In genomic region chr3:146653692-146654091, GRCm38 (mm10) we compare ENCODE assay signal across 18 mouse cellular contexts. TPM values are rescaled to one million over a fixed set of nuclear protein-coding genes. Genes with fewer than 3 reads are reported as not detected.
DNase-seq lines count a peak whose midpoint lies in the region; ATAC-seq lines count a peak whose summit lies in the region.
"Had no signal": no experiment of that assay in that cellular context is flagged by ENCODE, and none has a peak within 500 bp of the region (broad histone marks: within the 10 kb centered on the region; RNA-seq: fewer than 3 reads in every experiment).

No protein-coding gene starts in this region.

- H3K9me3 ChIP-seq in heart, embryonic 15.5 days (replicated peaks): no peaks in the 10 kb centered on the region
- H3K9me3 ChIP-seq: embryonic facial prominence, embryonic 15.5 days; hindbrain, embryonic 15.5 days; limb, embryonic 10.5 days; neural tube, embryonic 12.5 days had no signal

- no peak overlapping the region for H3K4me2 ChIP-seq in heart, embryonic 15.5 days
- H3K4me2 ChIP-seq: embryonic facial prominence, embryonic 15.5 days; hindbrain, embryonic 15.5 days; neural tube, embryonic 12.5 days had no signal

- 22% methylated on average over 6 of the region's 6 CpGs for WGBS in heart, embryonic 15.5 days

- no peak overlapping the region for H3K27ac ChIP-seq in heart, embryonic 15.5 days
- H3K27ac ChIP-seq: embryonic facial prominence, embryonic 15.5 days; hindbrain, embryonic 15.5 days; kidney, postnatal 0 days; limb, embryonic 10.5 days; neural tube, embryonic 12.5 days had no signal

- ATAC-seq in heart, embryonic 15.5 days (replicated peaks; ENCODE audit: insufficient number of reproducible peaks, insufficient read depth, low FRiP score, low read depth): peak; percentile 26; the same call in 1 of the 2 replicates
- peak; percentile 20; the same call in 1 of the 2 replicates for ATAC-seq in granulocyte monocyte progenitor cell, adult 5-6 weeks (replicated peaks; ENCODE audit: poor library complexity, severe bottlenecking)
- peak; percentile 23; the same call in 1 of the 2 replicates for ATAC-seq in megakaryocyte, adult 5-6 weeks (ENCODE audit: poor library complexity, severe bottlenecking)
- ATAC-seq: forebrain, postnatal 0 days; midbrain, embryonic 16.5 days had no signal

- no peaks in the 10 kb centered on the region for H3K36me3 ChIP-seq in heart, embryonic 15.5 days
- H3K36me3 ChIP-seq: embryonic facial prominence, embryonic 15.5 days; hindbrain, embryonic 15.5 days; limb, embryonic 10.5 days; neural tube, embryonic 12.5 days had no signal

- H3K4me3 ChIP-seq in heart, embryonic 15.5 days: no peak overlapping the region
- H3K4me3 ChIP-seq: embryonic facial prominence, embryonic 15.5 days; hindbrain, embryonic 15.5 days; limb, embryonic 10.5 days; neural tube, embryonic 12.5 days had no signal

- H3K9ac ChIP-seq in heart, embryonic 15.5 days: no peak overlapping the region
- H3K9ac ChIP-seq: embryonic facial prominence, embryonic 15.5 days; forebrain, postnatal 0 days; hindbrain, embryonic 15.5 days; neural tube, embryonic 12.5 days had no signal

- peaks cover 7% of the 10 kb centered on the region for H3K4me1 ChIP-seq in heart, embryonic 15.5 days (replicated peaks)
- H3K4me1 ChIP-seq: embryonic facial prominence, embryonic 15.5 days; hindbrain, embryonic 15.5 days; limb, embryonic 10.5 days; neural tube, embryonic 12.5 days had no signal

- no peak for DNase-seq in heart, postnatal 4 days
- DNase-seq in MEL-GATA-1-ER (ENCODE audit: extremely low read depth, low read depth): peak; percentile 33
- no peak for DNase-seq in layer of hippocampus, adult 11-12 months (ENCODE audit: low spot score)
- no peak for DNase-seq in urinary bladder, adult 2 months (ENCODE audit: low spot score)
- DNase-seq: adrenal gland, postnatal 10 days; forebrain, postnatal 0 days; gastrocnemius, postnatal 36 days; thymus, adult 18-20 months had no signal

- H3K27me3 ChIP-seq in heart, embryonic 15.5 days: no peaks in the 10 kb centered on the region
- H3K27me3 ChIP-seq: embryonic facial prominence, embryonic 15.5 days; hindbrain, embryonic 15.5 days; neural tube, embryonic 12.5 days had no signal

RNA-seq across cellular contexts. Expression of gene 4930503B20Rik, which starts 2.6 kb away (rescaled TPM):
- polyA plus RNA-seq in heart, embryonic 15.5 days (2015; fragmentation: Nextera tagmentation; extraction: Ambion mirVana): 0.10 TPM in 1 of 2 replicates, not detected in the other
- under 1 TPM; 0.14 TPM for total RNA-seq in heart, postnatal 4 days (2021)
- total RNA-seq in granulocyte monocyte progenitor cell, adult 5-6 weeks (2014; fragmentation: Nextera tagmentation): not detected in 2 replicates
- total RNA-seq in granulocyte monocyte progenitor cell, adult 5-6 weeks (2017): 0.05 TPM in 1 of 2 replicates, not detected in the other
- 0.34 TPM in 1 of 2 replicates, not detected in the other for total RNA-seq in megakaryocyte, adult 5-6 weeks (2015)
- total RNA-seq in megakaryocyte, adult 5-6 weeks (2017): 0.51 TPM in 1 of 2 replicates, not detected in the other
- 0.17 TPM in 1 of 2 replicates, not detected in the other for polyA plus RNA-seq in urinary bladder, adult 2 months (2012; rRNA removed)
- total RNA-seq: adrenal gland, postnatal 10 days; forebrain, postnatal 0 days; gastrocnemius, postnatal 36 days; layer of hippocampus, postnatal 14 days had no signal
- polyA plus RNA-seq: hindbrain, embryonic 15.5 days; kidney, postnatal 0 days; limb, embryonic 10.5 days; neural tube, embryonic 12.5 days had no signal

RNA-seq across cellular contexts. Expression of gene Samd13, which starts 31.7 kb away (rescaled TPM):
- 2.1 and 3.1 TPM in 2 replicates for polyA plus RNA-seq in heart, embryonic 15.5 days (2015; fragmentation: Nextera tagmentation; extraction: Ambion mirVana)
- total RNA-seq in heart, postnatal 4 days (2021): 1 to 10 TPM; 1.3 to 1.8 TPM
- total RNA-seq in granulocyte monocyte progenitor cell, adult 5-6 weeks (2014; fragmentation: Nextera tagmentation): 1.9 TPM in 1 of 2 replicates, not detected in the other
- total RNA-seq in granulocyte monocyte progenitor cell, adult 5-6 weeks (2017): 0.36 and 2.2 TPM in 2 replicates
- total RNA-seq in megakaryocyte, adult 5-6 weeks (2015): 1.7 TPM in 2 replicates
- 1.1 and 2.1 TPM in 2 replicates for total RNA-seq in megakaryocyte, adult 5-6 weeks (2017)
- 0.23 and 0.35 TPM in 2 replicates for polyA plus RNA-seq in urinary bladder, adult 2 months (2012; rRNA removed)
- total RNA-seq: layer of hippocampus, postnatal 14 days had no signal

RNA-seq across cellular contexts. Expression of gene Dnase2b, which starts 38.3 kb away (rescaled TPM):
- polyA plus RNA-seq in heart, embryonic 15.5 days (2015; fragmentation: Nextera tagmentation; extraction: Ambion mirVana): not detected in 2 replicates
- not detected for total RNA-seq in heart, postnatal 4 days (2021)
- total RNA-seq in granulocyte monocyte progenitor cell, adult 5-6 weeks (2014; fragmentation: Nextera tagmentation): not detected in 2 replicates
- total RNA-seq in granulocyte monocyte progenitor cell, adult 5-6 weeks (2017): not detected in 2 replicates
- total RNA-seq in megakaryocyte, adult 5-6 weeks (2015): 0.16 and 0.39 TPM in 2 replicates
- total RNA-seq in megakaryocyte, adult 5-6 weeks (2017): 0.22 and 0.65 TPM in 2 replicates
- not detected in 2 replicates for polyA plus RNA-seq in urinary bladder, adult 2 months (2012; rRNA removed)
- total RNA-seq: forebrain, postnatal 0 days; gastrocnemius, postnatal 36 days; layer of hippocampus, postnatal 14 days had no signal
- polyA plus RNA-seq: forebrain, postnatal 0 days; hindbrain, embryonic 15.5 days; kidney, postnatal 0 days; midbrain, embryonic 16.5 days; neural tube, embryonic 12.5 days had no signal
